Mouse (Mus musculus) stomach, postnatal 0 days (tissue): Measurements from ENCODE around the gene Rai14. TPM values are rescaled to one million over a fixed set of nuclear protein-coding genes. Genes with fewer than 3 reads are reported as not detected.

Experiments
- ATAC-seq: fragments of 200-750 bp; cut with Nextera tagmentation; 2 replicates; pipeline ENCODE4 v1.8.0; 2017; ENCODE audit not compliant: low FRiP score, low TSS enrichment
- DNase-seq: peaks from one replicate; pipeline ENCODE4 v3.0.0-alpha.2; 2016; ENCODE audit warnings: low spot score
- H3K27ac ChIP-seq: fragments of 300-500 bp; sonication (generic); replicated peaks from 2 replicates; pipeline ENCODE4 v1.5.1; 2014; ENCODE audit warnings: mild to moderate bottlenecking, control low read depth
- H3K27me3 ChIP-seq: fragments of 300-500 bp; sonication (generic); 2 replicates; pipeline ENCODE4 v1.6.1; 2014; ENCODE audit warnings: low read length; ENCODE audit not compliant: control insufficient read depth, insufficient read depth
- H3K36me3 ChIP-seq: fragments of 300-500 bp; sonication (generic); 2 replicates; pipeline ENCODE4 v1.6.1; 2014; ENCODE audit warnings: low read length, mixed read lengths; ENCODE audit not compliant: control insufficient read depth, insufficient read depth
- H3K4me1 ChIP-seq: fragments of 300-500 bp; sonication (generic); replicated peaks from 2 replicates; pipeline ENCODE4 v1.6.1; 2014; ENCODE audit warnings: antibody characterized with exemption; ENCODE audit not compliant: control insufficient read depth, insufficient read depth
- H3K4me2 ChIP-seq: fragments of 300-500 bp; sonication (generic); replicated peaks from 2 replicates; pipeline ENCODE4 v1.6.1; 2014; ENCODE audit warnings: low read depth, mild to moderate bottlenecking, control low read depth, moderate library complexity
- H3K4me3 ChIP-seq: fragments of 300-500 bp; sonication (generic); 2 replicates; pipeline ENCODE4 v1.5.1; 2014; ENCODE audit warnings: low read depth, low read length, control low read depth
- H3K9ac ChIP-seq: fragments of 300-500 bp; sonication (generic); 2 replicates; pipeline ENCODE4 v1.6.1; 2014; ENCODE audit warnings: mild to moderate bottlenecking, low read length, control low read depth, mixed read lengths
- H3K9me3 ChIP-seq: fragments of 300-500 bp; sonication (generic); 2 replicates; pipeline ENCODE4 v1.6.1; 2016; ENCODE audit warnings: low read length; ENCODE audit not compliant: control insufficient read depth
- CTCF ChIP-seq: IDR thresholded peaks from 2 replicates; pipeline ENCODE4 v1.5.1; 2016; ENCODE audit warnings: antibody characterized with exemption, low read depth, mild to moderate bottlenecking, moderate library complexity
- EP300 ChIP-seq: optimal IDR thresholded peaks from 2 replicates; pipeline ENCODE3; 2016; ENCODE audit warnings: antibody characterized with exemption
- WGBS: fragments of 180-500 bp; shearing (Covaris S2); extraction: QIAGEN DNeasy Blood & Tissue Kit; methylation state at CpG from one replicate; pipeline ENCODE4 v1.1.7; 2014; 5-methylcytosine and 5-hydroxymethylcytosine counted together
- polyA plus RNA-seq: library from polyadenylated mRNA; unstranded; fragments of >200 nt; fragmentation: Nextera tagmentation; extraction: Ambion mirVana; gene quantifications from 2 replicates; pipeline ENCODE4 v1.2.1, GENCODE M21; 2015

Gene Rai14
- polyA plus RNA-seq, 1 experiment from 2014 or later = 8.0 TPM

GRCm38 (mm10) chr15:10661961-10662606 lies 52.3 kb downstream of the Rai14 start:
- ATAC-seq (no peak), DNase-seq (no peak)
- Histone ChIP-seq H3K4me3 (no peak overlapping the region), H3K36me3 (no peaks in the 10 kb centered on the region), H3K4me2 (no peak overlapping the region), H3K9me3 (no peaks in the 10 kb centered on the region), H3K9ac (no peak overlapping the region), H3K4me1 (no peaks in the 10 kb centered on the region), H3K27me3 (no peaks in the 10 kb centered on the region), H3K27ac (no peak overlapping the region)
- WGBS = 48% methylated on average over 3 of the region's 3 CpGs
- TF ChIP-seq CTCF (no peak), EP300 (no peak)

DNA sequence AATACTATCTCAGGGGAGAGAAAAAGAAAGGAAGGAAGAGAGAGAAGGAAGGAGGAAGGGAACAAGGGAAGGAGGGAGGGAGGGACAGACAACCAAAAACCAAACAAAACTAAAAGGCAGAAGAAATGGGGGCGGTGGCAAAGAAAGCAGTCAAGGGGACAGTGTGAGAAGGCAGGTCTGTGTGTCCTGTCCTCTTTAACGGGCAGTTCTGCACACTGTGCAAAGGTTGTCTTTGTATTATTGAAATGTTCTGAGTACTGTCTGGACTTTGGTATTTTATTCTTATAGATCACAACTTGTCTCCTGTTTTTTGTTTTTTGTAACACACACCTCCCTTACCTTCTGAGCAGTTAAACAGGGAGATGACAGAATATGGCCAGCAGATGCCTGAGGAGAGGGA lies 55.6 kb downstream of the Rai14 start:
- no peaks in the 10 kb centered on the region for H3K27me3 ChIP-seq
- WGBS = 79% methylated on average over 2 of the region's 2 CpGs
- DNase-seq = no peak

DNA sequence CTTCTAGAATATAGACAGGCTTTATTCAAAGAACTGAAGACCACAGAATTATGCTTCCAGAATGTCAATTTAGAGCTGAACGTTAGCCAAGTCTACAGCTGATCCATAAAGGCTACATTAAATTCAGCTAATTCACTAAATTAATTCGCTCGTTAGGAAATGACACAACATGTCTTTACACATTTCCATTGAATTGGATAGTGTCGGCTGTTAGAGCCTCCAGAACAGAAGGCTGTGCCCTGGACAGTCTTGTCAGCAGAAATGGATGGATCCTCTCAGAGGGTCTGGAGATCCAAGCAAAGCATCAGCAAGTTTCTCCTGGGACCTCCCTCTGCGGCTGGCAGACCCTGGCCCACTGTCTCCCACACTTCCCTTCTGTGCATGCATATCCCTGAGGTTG lies 58.3 kb downstream of the Rai14 start:
- Histone ChIP-seq H3K4me3 (no peak overlapping the region), H3K27ac (no peak overlapping the region), H3K27me3 (no peaks in the 10 kb centered on the region), H3K4me2 (no peak overlapping the region), H3K4me1 (no peaks in the 10 kb centered on the region), H3K9ac (no peak overlapping the region), H3K36me3 (no peaks in the 10 kb centered on the region), H3K9me3 (no peaks in the 10 kb centered on the region)
- no peak for TF ChIP-seq CTCF
- TF ChIP-seq EP300 = no peak
- 83% methylated on average over 5 of the region's 5 CpGs for WGBS
- no peak for DNase-seq
- no peak for ATAC-seq

More for the DNA sequence above, 55.6 kb downstream of the Rai14 start:
- Histone ChIP-seq H3K9ac (no peak overlapping the region), H3K36me3 (no peaks in the 10 kb centered on the region), H3K9me3 (no peaks in the 10 kb centered on the region), H3K4me2 (no peak overlapping the region), H3K27ac (no peak overlapping the region), H3K4me1 (no peaks in the 10 kb centered on the region), H3K4me3 (no peak overlapping the region)
- no peak for ATAC-seq
- TF ChIP-seq EP300 = no peak
- no peak for TF ChIP-seq CTCF

- 57% methylated on average over 8 of the region's 8 CpGs for WGBS
- no peak overlapping the region for H3K4me3 ChIP-seq
- H3K4me1 ChIP-seq = no peaks in the 10 kb centered on the region
- ATAC-seq (no peak), DNase-seq (no peak)
- H3K27me3 ChIP-seq = no peaks in the 10 kb centered on the region
- no peak for TF ChIP-seq EP300
- no peak for TF ChIP-seq CTCF
- H3K27ac ChIP-seq = no peak overlapping the region
- H3K36me3 ChIP-seq = no peaks in the 10 kb centered on the region
- no peak overlapping the region for H3K9ac ChIP-seq
- H3K9me3 ChIP-seq = no peaks in the 10 kb centered on the region
- H3K4me2 ChIP-seq = no peak overlapping the region
These were observed 59.1 kb downstream of the Rai14 start for GRCm38 (mm10) chr15:10655151-10655905.

GRCm38 (mm10) chr15:10654696-10655095 lies 59.7 kb downstream of the Rai14 start:
- Histone ChIP-seq H3K4me3 (no peak overlapping the region), H3K27ac (no peak overlapping the region), H3K27me3 (no peaks in the 10 kb centered on the region), H3K9me3 (no peaks in the 10 kb centered on the region), H3K36me3 (no peaks in the 10 kb centered on the region), H3K9ac (no peak overlapping the region), H3K4me2 (no peak overlapping the region), H3K4me1 (no peaks in the 10 kb centered on the region)
- no peak for ATAC-seq
- WGBS = 75% methylated on average over 1 of the region's 1 CpGs
- TF ChIP-seq CTCF = no peak
- no peak for TF ChIP-seq EP300
- DNase-seq = no peak

GRCm38 (mm10) chr15:10652931-10653475 lies 61.4 kb downstream of the Rai14 start:
- Histone ChIP-seq H3K27ac (no peak overlapping the region), H3K9ac (no peak overlapping the region), H3K9me3 (no peaks in the 10 kb centered on the region), H3K4me1 (no peaks in the 10 kb centered on the region), H3K27me3 (no peaks in the 10 kb centered on the region), H3K4me3 (no peak overlapping the region), H3K4me2 (no peak overlapping the region), H3K36me3 (no peaks in the 10 kb centered on the region)
- WGBS = 45% methylated on average over 2 of the region's 2 CpGs
- DNase-seq (no peak), ATAC-seq (no peak)
- TF ChIP-seq CTCF (no peak), EP300 (no peak)
